Mouse (Mus musculus) CH12.LX (cell line): Measurements from ENCODE around the gene Ndufv1. TPM values are rescaled to one million over a fixed set of nuclear protein-coding genes. Genes with fewer than 3 reads are reported as not detected.

Experiments
- DNase-seq: peaks from one replicate; pipeline ENCODE4 v3.0.0-alpha.2; 2013; ENCODE audit errors: extremely low read depth
- H3K27ac ChIP-seq: 2 replicates; pipeline ENCODE4 v1.5.1; 2012; ENCODE audit warnings: low read depth, mild to moderate bottlenecking, control low read depth, moderate library complexity; ENCODE audit not compliant: insufficient read depth
- H3K27me3 ChIP-seq: replicated peaks from 2 replicates; pipeline ENCODE3; 2012; ENCODE audit warnings: inconsistent platforms
- H3K36me3 ChIP-seq, 2 experiments: replicated peaks in 1 of 2; 2 replicates each; pipeline versions ENCODE3 to v1.6.1; 2012; ENCODE audit warnings: inconsistent platforms in 1 of 2, low read length in 1 of 2, mild to moderate bottlenecking in 1 of 2, mixed read lengths in 1 of 2, moderate library complexity in 1 of 2; ENCODE audit not compliant: control insufficient read depth in 1 of 2, insufficient read depth in 1 of 2
- H3K4me1 ChIP-seq, 2 experiments: 2 replicates each; pipeline ENCODE4 v1.6.1; 2012; ENCODE audit warnings: inconsistent platforms in 1 of 2, moderate library complexity in 1 of 2; ENCODE audit not compliant: insufficient read depth in 2 of 2, control insufficient read depth in 1 of 2
- H3K4me2 ChIP-seq: 2 replicates; pipeline ENCODE4 v1.6.1; 2012; ENCODE audit warnings: low read depth, mild to moderate bottlenecking, control low read depth; ENCODE audit not compliant: poor library complexity, insufficient read depth, severe bottlenecking
- H3K4me3 ChIP-seq, 3 experiments: fragments of 150-350 bp in 1 of 3; sonication (generic) in 1 of 3; replicated peaks in 1 of 3; 2 replicates each; pipeline versions ENCODE3 to v1.5.1; 2011 to 2012; ENCODE audit warnings: low read depth in 2 of 3, low read length in 2 of 3, mild to moderate bottlenecking in 2 of 3, moderate library complexity in 2 of 3, control low read depth in 1 of 3, improper control_type of control experiment in 1 of 3, inconsistent platforms in 1 of 3, mixed read lengths in 1 of 3; ENCODE audit not compliant: poor library complexity in 1 of 3
- H3K79me2 ChIP-seq: replicated peaks from 2 replicates; pipeline ENCODE4 v1.6.1; 2012; ENCODE audit warnings: mild to moderate bottlenecking, moderate library complexity; ENCODE audit not compliant: control insufficient read depth, poor library complexity, insufficient read depth, severe bottlenecking; ENCODE audit errors: extremely low read depth
- H3K9ac ChIP-seq: 2 replicates; pipeline ENCODE4 v1.6.1; 2012; ENCODE audit warnings: low read depth, mild to moderate bottlenecking, control low read depth, moderate library complexity; ENCODE audit not compliant: insufficient read depth
- H3K9me3 ChIP-seq: replicated peaks from 2 replicates; pipeline ENCODE3; 2012; ENCODE audit warnings: low read length, inconsistent platforms, mixed read lengths
- CTCF ChIP-seq, 2 experiments: IDR thresholded peaks in 1 of 2; conservative IDR thresholded peaks in 1 of 2; 2 replicates each; pipeline ENCODE4 v1.5.1; 2011 to 2012; ENCODE audit warnings: low read depth in 2 of 2, low read length in 2 of 2, improper control_type of control experiment in 1 of 2, inconsistent platforms in 1 of 2, mild to moderate bottlenecking in 1 of 2, moderate library complexity in 1 of 2
- E2F4 ChIP-seq: IDR thresholded peaks from 2 replicates; pipeline ENCODE4 v1.6.1; 2011; ENCODE audit warnings: low read depth, low read length, improper control_type of control experiment; ENCODE audit not compliant: insufficient replicate concordance
- ELF1 ChIP-seq: IDR thresholded peaks from 2 replicates; pipeline ENCODE4 v1.6.1; 2014; ENCODE audit warnings: low read depth, mild to moderate bottlenecking, inconsistent platforms, low read length, improper control_type of control experiment
- ETS1 ChIP-seq: conservative IDR thresholded peaks from 2 replicates; pipeline ENCODE4 v1.6.1; 2012; ENCODE audit warnings: low read depth, mild to moderate bottlenecking, inconsistent platforms, low read length, improper control_type of control experiment, moderate library complexity
- JUN ChIP-seq: IDR thresholded peaks from 2 replicates; pipeline ENCODE4 v1.6.1; 2011; ENCODE audit warnings: low read depth, mild to moderate bottlenecking, low read length, improper control_type of control experiment, moderate library complexity; ENCODE audit not compliant: insufficient read depth
- JUND ChIP-seq: conservative IDR thresholded peaks from 2 replicates; pipeline ENCODE4 v1.6.1; 2011; ENCODE audit warnings: low read depth, low read length, improper control_type of control experiment
- MAZ ChIP-seq: IDR thresholded peaks from 2 replicates; pipeline ENCODE4 v1.6.1; 2012; ENCODE audit warnings: low read depth, mild to moderate bottlenecking, inconsistent platforms, low read length, improper control_type of control experiment, moderate library complexity
- MEF2A ChIP-seq: IDR thresholded peaks from 2 replicates; pipeline ENCODE4 v1.6.1; 2014; ENCODE audit warnings: low read depth, mild to moderate bottlenecking, inconsistent platforms, low read length, improper control_type of control experiment, borderline replicate concordance
- MXI1 ChIP-seq: IDR thresholded peaks from 2 replicates; pipeline ENCODE4 v1.6.1; 2011; ENCODE audit warnings: mild to moderate bottlenecking, low read depth, low read length, improper control_type of control experiment
- MYC ChIP-seq: IDR thresholded peaks from 2 replicates; pipeline ENCODE4 v1.6.1; 2011; ENCODE audit warnings: low read depth, mild to moderate bottlenecking, improper control_type of control experiment, low read length
- POLR2AphosphoS2 ChIP-seq: IDR thresholded peaks from 2 replicates; pipeline ENCODE4 v1.6.1; 2011; ENCODE audit warnings: low read depth, low read length, improper control_type of control experiment
- RAD21 ChIP-seq: IDR thresholded peaks from 2 replicates; pipeline ENCODE4 v1.6.1; 2011; ENCODE audit warnings: low read depth, mild to moderate bottlenecking, low read length, improper control_type of control experiment, moderate library complexity
- SIN3A ChIP-seq: IDR thresholded peaks from 2 replicates; pipeline ENCODE4 v1.6.1; 2012; ENCODE audit warnings: low read length, improper control_type of control experiment, inconsistent platforms
- TBP ChIP-seq: conservative IDR thresholded peaks from 2 replicates; pipeline ENCODE4 v1.6.1; 2011; ENCODE audit warnings: low read depth, low read length, improper control_type of control experiment
- dilution Hi-C: fragments of 300-500 bp; cut with MboI; formaldehyde crosslinking; loops from 2 replicates; pipeline ENCODE4 v1.14.3; 2020; ENCODE audit warnings: low sequenced_read_pairs; ENCODE audit not compliant: extremely low pct_unique_long_range_greater_than_20kb, extremely low pct_ligation_motif_present
- in situ Hi-C: fragments of 300-500 bp; cut with MboI; formaldehyde crosslinking; loops from 3 replicates; pipeline ENCODE4 v1.14.3; 2019; ENCODE audit warnings: low sequenced_read_pairs, low pct_ligation_motif_present, low pct_unique_long_range_greater_than_20kb, mixed read lengths
- polyA plus RNA-seq: library from polyadenylated mRNA; unstranded; fragments of >175 nt; gene quantifications from 2 replicates; pipeline ENCODE4 v1.2.1, GENCODE M21; 2012; ENCODE audit warnings: low read depth; ENCODE audit not compliant: insufficient read length
- total RNA-seq, 2 experiments: library from RNA; depleted of rRNA; stranded (reverse); fragments of 300-350 nt in 1 of 2; fragments of >200 nt in 1 of 2; gene quantifications; 2 replicates each; pipeline ENCODE4 v1.2.3; 2012 to 2014

Gene Ndufv1
- total and polyA plus RNA-seq, 3 experiments: 119 to 183 (median 133) TPM

- H3K4me2 ChIP-seq: no peak overlapping the region
- no peak for TF ChIP-seq SIN3A
- TF ChIP-seq JUN: no peak
- TF ChIP-seq E2F4: no peak
- TF ChIP-seq MXI1: no peak
- TF ChIP-seq MEF2A: no peak
- no peak for TF ChIP-seq CTCF (conservative IDR thresholded peaks at IDR 0.05 in 1 of 2, IDR thresholded peaks at IDR 0.05 in 1 of 2; ENCODE audit: low read depth in 2 of 2, low read length in 2 of 2)
- TF ChIP-seq RAD21: no peak
- no peak for TF ChIP-seq MAZ
- TF ChIP-seq ELF1: no peak
- dilution Hi-C loops: no loop called here
Observed at GRCm38 (mm10) chr19:3991562-3991961, 21.0 kb downstream of the Ndufv1 start.

GRCm38 (mm10) chr19:3990804-3991203 lies 21.8 kb downstream of the Ndufv1 start:
- no peak overlapping the region for H3K9ac ChIP-seq
- no peak for DNase-seq
- peaks cover 53% of the 10 kb centered on the region for H3K27me3 ChIP-seq
- H3K4me1 ChIP-seq: peaks cover 0 to 6% of the 10 kb centered on the region in 2 experiments; a peak in 2 of 4 replicates
- H3K27ac ChIP-seq: no peak overlapping the region
- peaks cover 7% of the 10 kb centered on the region for H3K9me3 ChIP-seq
- H3K4me2 ChIP-seq: no peak overlapping the region
- TF ChIP-seq TBP (no peak), POLR2AphosphoS2 (no peak), JUND (no peak), ELF1 (no peak), MYC (no peak)
- H3K36me3 ChIP-seq: no peaks in the 10 kb centered on the region
- H3K4me3 ChIP-seq: no peak overlapping the region
- in situ Hi-C loops: no loop called here
- H3K79me2 ChIP-seq: no peaks in the 10 kb centered on the region
- dilution Hi-C loops: no loop called here

More at GRCm38 (mm10) chr19:3991562-3991961, 21.0 kb downstream of the Ndufv1 start:
- DNase-seq: no peak
- H3K4me3 ChIP-seq: no peak overlapping the region
- H3K27ac ChIP-seq: no peak overlapping the region
- H3K4me1 ChIP-seq: peaks cover 0 to 3% of the 10 kb centered on the region in 2 experiments; a peak in 2 of 4 replicates
- H3K27me3 ChIP-seq: peaks cover 59% of the 10 kb centered on the region
- peaks cover 7% of the 10 kb centered on the region for H3K9me3 ChIP-seq
- in situ Hi-C loops: no loop called here
- no peaks in the 10 kb centered on the region for H3K79me2 ChIP-seq
- no peaks in the 10 kb centered on the region for H3K36me3 ChIP-seq
- H3K9ac ChIP-seq: no peak overlapping the region

DNA sequence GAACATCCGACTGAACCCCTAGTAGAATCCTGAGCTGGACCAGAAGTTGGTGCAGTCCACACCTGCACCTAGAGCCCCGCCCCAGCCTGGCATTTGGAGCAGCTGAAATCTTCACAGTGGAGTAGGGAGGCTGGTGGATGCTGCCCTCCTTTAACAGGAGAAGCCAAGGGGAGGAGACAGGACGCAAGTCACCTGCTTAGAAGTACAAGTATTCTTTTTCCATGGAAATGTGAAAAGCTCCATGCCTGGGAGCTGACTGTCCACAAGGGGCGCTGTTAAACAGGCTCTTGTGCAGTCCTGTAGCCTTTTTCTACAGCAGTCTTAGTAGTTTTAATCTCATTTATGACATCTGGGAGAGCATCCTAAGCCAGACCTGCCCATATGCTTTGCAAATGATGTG lies 23.9 kb downstream of the Ndufv1 start:
- Histone ChIP-seq H3K4me3 (no peak overlapping the region), H3K79me2 (no peaks in the 10 kb centered on the region), H3K36me3 (no peaks in the 10 kb centered on the region), H3K4me2 (no peak overlapping the region), H3K27me3 (peaks cover 41% of the 10 kb centered on the region), H3K4me1 (peaks cover 0 to 12% of the 10 kb centered on the region in 2 experiments; a peak in 2 of 4 replicates), H3K9ac (no peak overlapping the region), H3K9me3 (peaks cover 7% of the 10 kb centered on the region), H3K27ac (no peak overlapping the region)
- dilution Hi-C loops (no loop called here), in situ Hi-C loops (no loop called here)
- no peak for DNase-seq
- TF ChIP-seq ETS1 (no peak), CTCF (conservative IDR thresholded peaks at IDR 0.05 in 1 of 2, IDR thresholded peaks at IDR 0.05 in 1 of 2; ENCODE audit: low read depth in 2 of 2, low read length in 2 of 2) (peak in 1 of 2 experiments; percentile 13; a peak in 1 of 4 replicates)
